Mouse (Mus musculus): ENCODE measurements at regions not wholly inside any gene's neighbourhood (a gene's known extent, or its start where the extent isn't known, plus 50 kb on each side); places are given as distances from the start of the nearest gene placed in this dataset.

GRCm38 (mm10) chr12:107222106-107222505 lies 266.3 kb upstream of the 3110018I06Rik start:
- ATAC-seq (replicated peaks; ENCODE audit: low FRiP score, low TSS enrichment, poor library complexity, severe bottlenecking): no peak

GRCm38 (mm10) chr12:107230097-107230496 lies 258.3 kb upstream of the 3110018I06Rik start:
- no peak for ATAC-seq (replicated peaks; ENCODE audit: low FRiP score, low TSS enrichment, poor library complexity, severe bottlenecking)

- no peak for ATAC-seq (replicated peaks; ENCODE audit: low FRiP score, low TSS enrichment, poor library complexity, severe bottlenecking)
Observed at GRCm38 (mm10) chr12:107231629-107232028, 256.8 kb upstream of the 3110018I06Rik start.

GRCm38 (mm10) chr12:107250747-107251470 lies 237.5 kb upstream of the 3110018I06Rik start:
- no peak for ATAC-seq (replicated peaks; ENCODE audit: low FRiP score, low TSS enrichment, poor library complexity, severe bottlenecking)

- no peak for ATAC-seq (replicated peaks; ENCODE audit: low FRiP score, low TSS enrichment, poor library complexity, severe bottlenecking)
Observed at GRCm38 (mm10) chr12:107251981-107252380, 236.5 kb upstream of the 3110018I06Rik start.

GRCm38 (mm10) chr12:107262076-107262475 lies 226.4 kb upstream of the 3110018I06Rik start:
- no peak for ATAC-seq (replicated peaks; ENCODE audit: low FRiP score, low TSS enrichment, poor library complexity, severe bottlenecking)

- no peak for ATAC-seq (replicated peaks; ENCODE audit: low FRiP score, low TSS enrichment, poor library complexity, severe bottlenecking)
Observed at GRCm38 (mm10) chr12:107262516-107262915, 225.9 kb upstream of the 3110018I06Rik start.

- ATAC-seq (replicated peaks; ENCODE audit: low FRiP score, low TSS enrichment, poor library complexity, severe bottlenecking): no peak
Observed at GRCm38 (mm10) chr12:107266696-107267095, 221.7 kb upstream of the 3110018I06Rik start.

GRCm38 (mm10) chr12:107285622-107286021 lies 202.8 kb upstream of the 3110018I06Rik start:
- ATAC-seq (replicated peaks; ENCODE audit: low FRiP score, low TSS enrichment, poor library complexity, severe bottlenecking): no peak

GRCm38 (mm10) chr12:107291377-107291776 lies 197.1 kb upstream of the 3110018I06Rik start:
- ATAC-seq (replicated peaks; ENCODE audit: low FRiP score, low TSS enrichment, poor library complexity, severe bottlenecking): no peak

- no peak for ATAC-seq (replicated peaks; ENCODE audit: low FRiP score, low TSS enrichment, poor library complexity, severe bottlenecking)
Observed at GRCm38 (mm10) chr12:107307094-107307740, 181.2 kb upstream of the 3110018I06Rik start.

GRCm38 (mm10) chr12:107315446-107315845 lies 173.0 kb upstream of the 3110018I06Rik start:
- ATAC-seq (replicated peaks; ENCODE audit: low FRiP score, low TSS enrichment, poor library complexity, severe bottlenecking): no peak

- ATAC-seq (replicated peaks; ENCODE audit: low FRiP score, low TSS enrichment, poor library complexity, severe bottlenecking): no peak
Observed at GRCm38 (mm10) chr12:107322861-107323260, 165.6 kb upstream of the 3110018I06Rik start.

GRCm38 (mm10) chr12:107326101-107326500 lies 162.3 kb upstream of the 3110018I06Rik start:
- ATAC-seq (replicated peaks; ENCODE audit: low FRiP score, low TSS enrichment, poor library complexity, severe bottlenecking): no peak

GRCm38 (mm10) chr12:107327107-107327770 lies 161.2 kb upstream of the 3110018I06Rik start:
- no peak for ATAC-seq (replicated peaks; ENCODE audit: low FRiP score, low TSS enrichment, poor library complexity, severe bottlenecking)

GRCm38 (mm10) chr12:107328986-107329385 lies 159.4 kb upstream of the 3110018I06Rik start:
- no peak for ATAC-seq (replicated peaks; ENCODE audit: low FRiP score, low TSS enrichment, poor library complexity, severe bottlenecking)

- ATAC-seq (replicated peaks; ENCODE audit: low FRiP score, low TSS enrichment, poor library complexity, severe bottlenecking): no peak
Observed at GRCm38 (mm10) chr12:107334366-107334765, 154.1 kb upstream of the 3110018I06Rik start.

- no peak for ATAC-seq (replicated peaks; ENCODE audit: low FRiP score, low TSS enrichment, poor library complexity, severe bottlenecking)
Observed at GRCm38 (mm10) chr12:107335106-107335505, 153.3 kb upstream of the 3110018I06Rik start.

- ATAC-seq (replicated peaks; ENCODE audit: low FRiP score, low TSS enrichment, poor library complexity, severe bottlenecking): no peak
Observed at GRCm38 (mm10) chr12:107338758-107339157, 149.7 kb upstream of the 3110018I06Rik start.

- no peak for ATAC-seq (replicated peaks; ENCODE audit: low FRiP score, low TSS enrichment, poor library complexity, severe bottlenecking)
Observed at GRCm38 (mm10) chr12:107356211-107356610, 132.2 kb upstream of the 3110018I06Rik start.

Data from megakaryocyte-erythroid progenitor cell, adult 5-6 weeks (primary cell).